Mouse (Mus musculus): ENCODE data around the gene AC129217.1.

DNA sequence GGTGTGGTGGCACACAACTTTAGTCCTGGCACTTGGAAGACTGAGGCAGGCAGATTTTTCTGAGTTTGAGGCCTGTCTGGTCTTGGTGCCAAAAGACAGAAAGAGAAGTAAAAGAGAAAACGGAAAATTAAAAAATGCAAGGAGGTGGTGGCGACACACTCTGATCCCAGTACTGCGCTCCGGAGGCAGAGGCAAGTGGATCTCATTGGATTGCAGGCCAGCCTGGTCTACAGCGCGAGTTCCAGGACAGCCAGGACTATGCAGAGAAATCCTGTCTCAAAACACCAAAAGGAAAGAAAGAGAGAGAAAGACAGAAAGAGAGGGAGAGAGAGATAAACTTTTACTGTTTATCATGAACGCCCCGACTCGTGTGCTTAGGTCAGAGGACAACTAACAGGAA lies 41.3 kb downstream of the AC129217.1 start:
- TF ChIP-seq CTCF (IDR thresholded peaks at IDR 0.05; ENCODE audit: low read depth, low read length) (no peak), GATA1 (IDR thresholded peaks at IDR 0.05; ENCODE audit: borderline replicate concordance, low read length) (no peak)

All from G1E (cell line).